Mouse (Mus musculus) hindbrain, embryonic 16.5 days (tissue): Measurements from ENCODE around the gene Capzb. TPM values are rescaled to one million over a fixed set of nuclear protein-coding genes. Genes with fewer than 3 reads are reported as not detected.

Experiments
- ATAC-seq: fragments of 200-750 bp; cut with Nextera tagmentation; 2 replicates; pipeline ENCODE4 v1.8.0; 2017; ENCODE audit warnings: moderate TSS enrichment, moderate library complexity
- H3K27ac ChIP-seq: fragments of 300-500 bp; sonication (generic); 2 replicates; pipeline ENCODE4 v1.5.1; 2014; ENCODE audit warnings: low read depth, mild to moderate bottlenecking, control low read depth, low read length, moderate library complexity
- H3K27me3 ChIP-seq: fragments of 300-500 bp; sonication (generic); replicated peaks from 2 replicates; pipeline ENCODE4 v1.6.1; 2014; ENCODE audit warnings: low read length; ENCODE audit not compliant: control insufficient read depth, insufficient read depth
- H3K36me3 ChIP-seq: fragments of 300-500 bp; sonication (generic); 2 replicates; pipeline ENCODE4 v1.6.1; 2014; ENCODE audit warnings: mild to moderate bottlenecking, low read length, moderate library complexity, mixed read lengths; ENCODE audit not compliant: control insufficient read depth, insufficient read depth
- H3K4me1 ChIP-seq: fragments of 300-500 bp; sonication (generic); 2 replicates; pipeline ENCODE4 v1.6.1; 2014; ENCODE audit warnings: low read depth, low read length; ENCODE audit not compliant: control insufficient read depth, insufficient read depth
- H3K4me2 ChIP-seq: fragments of 300-500 bp; sonication (generic); 2 replicates; pipeline ENCODE4 v1.6.1; 2014; ENCODE audit warnings: mild to moderate bottlenecking, low read length, control low read depth, moderate library complexity
- H3K4me3 ChIP-seq: fragments of 300-500 bp; sonication (generic); 2 replicates; pipeline ENCODE4 v1.5.1; 2014; ENCODE audit warnings: mild to moderate bottlenecking, low read length, control low read depth, moderate library complexity
- H3K9ac ChIP-seq: fragments of 300-500 bp; sonication (generic); 2 replicates; pipeline ENCODE4 v1.6.1; 2014; ENCODE audit warnings: low read depth, mild to moderate bottlenecking, control low read depth, low read length, moderate library complexity
- H3K9me3 ChIP-seq: fragments of 300-500 bp; sonication (generic); 2 replicates; pipeline ENCODE4 v1.6.1; 2014; ENCODE audit warnings: mild to moderate bottlenecking, low read length, moderate library complexity; ENCODE audit not compliant: control insufficient read depth
- WGBS: fragments of 180-500 bp; shearing (Covaris S2); extraction: QIAGEN DNeasy Blood & Tissue Kit; methylation state at CpG from one replicate; pipeline ENCODE4 v1.1.7; 2014; 5-methylcytosine and 5-hydroxymethylcytosine counted together
- polyA plus RNA-seq: library from polyadenylated mRNA; unstranded; fragments of >200 nt; fragmentation: Nextera tagmentation; extraction: Ambion mirVana; gene quantifications from 2 replicates; pipeline ENCODE4 v1.2.1, GENCODE M21; 2015

The Capzb gene
- polyA plus RNA-seq, 1 experiment from 2014 or later = 339 TPM

DNA sequence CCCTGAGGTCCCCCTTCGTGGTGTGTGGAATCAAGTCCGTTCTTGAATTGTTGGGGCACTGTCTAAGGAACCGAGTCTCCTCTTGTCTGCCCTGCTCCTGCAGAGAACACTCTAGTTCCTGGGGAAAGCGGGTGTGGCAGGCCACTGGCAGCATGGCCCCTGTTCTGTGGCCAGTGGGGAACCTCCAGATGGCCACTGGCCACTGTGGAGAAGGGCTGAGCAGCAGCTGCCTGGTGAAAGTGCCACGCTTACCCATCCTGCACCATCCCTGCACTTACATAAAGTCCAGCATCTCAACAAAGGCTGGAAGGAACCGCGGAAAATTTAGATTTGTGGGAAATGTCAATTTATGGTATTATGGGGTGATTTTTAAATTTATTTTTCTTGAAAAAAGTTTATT, 83.7 kb downstream of the Capzb start:
- Histone ChIP-seq H3K27me3 (no peaks in the 10 kb centered on the region), H3K4me2 (no peak overlapping the region), H3K9me3 (no peaks in the 10 kb centered on the region), H3K4me3 (no peak overlapping the region), H3K9ac (no peak overlapping the region), H3K36me3 (peaks cover 13% of the 10 kb centered on the region), H3K27ac (no peak overlapping the region), H3K4me1 (no peaks in the 10 kb centered on the region)
- WGBS = 79% methylated on average over 7 of the region's 7 CpGs
- ATAC-seq = no peak

DNA sequence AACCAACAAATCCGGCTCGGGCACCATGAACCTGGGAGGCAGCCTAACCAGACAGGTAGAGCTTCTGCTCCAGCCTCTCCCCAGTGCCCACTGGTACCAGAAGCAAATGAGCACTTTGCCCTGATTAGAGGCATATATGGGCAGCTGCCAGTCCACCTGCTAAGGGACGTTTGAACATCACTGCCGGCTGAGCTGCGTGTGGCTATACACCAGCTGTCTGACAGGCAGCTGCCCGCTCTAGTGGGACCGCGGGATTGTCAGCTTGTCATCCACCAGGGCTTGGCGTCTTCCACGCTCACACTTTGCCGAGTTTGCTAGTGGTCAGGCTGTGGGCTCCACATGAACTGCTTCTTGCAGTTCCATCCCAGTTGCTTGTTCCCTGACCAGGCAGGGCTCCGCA, 87.8 kb downstream of the Capzb start:
- no peaks in the 10 kb centered on the region for H3K9me3 ChIP-seq
- no peaks in the 10 kb centered on the region for H3K27me3 ChIP-seq
- H3K4me3 ChIP-seq = no peak overlapping the region
- no peak overlapping the region for H3K9ac ChIP-seq
- no peak overlapping the region for H3K4me2 ChIP-seq
- ATAC-seq = no peak
- H3K4me1 ChIP-seq = peaks cover 6% of the 10 kb centered on the region; the same call in 1 of the 2 replicates
- 92% methylated on average over 12 of the region's 12 CpGs for WGBS
- no peak overlapping the region for H3K27ac ChIP-seq
- H3K36me3 ChIP-seq = peaks cover 15% of the 10 kb centered on the region

DNA sequence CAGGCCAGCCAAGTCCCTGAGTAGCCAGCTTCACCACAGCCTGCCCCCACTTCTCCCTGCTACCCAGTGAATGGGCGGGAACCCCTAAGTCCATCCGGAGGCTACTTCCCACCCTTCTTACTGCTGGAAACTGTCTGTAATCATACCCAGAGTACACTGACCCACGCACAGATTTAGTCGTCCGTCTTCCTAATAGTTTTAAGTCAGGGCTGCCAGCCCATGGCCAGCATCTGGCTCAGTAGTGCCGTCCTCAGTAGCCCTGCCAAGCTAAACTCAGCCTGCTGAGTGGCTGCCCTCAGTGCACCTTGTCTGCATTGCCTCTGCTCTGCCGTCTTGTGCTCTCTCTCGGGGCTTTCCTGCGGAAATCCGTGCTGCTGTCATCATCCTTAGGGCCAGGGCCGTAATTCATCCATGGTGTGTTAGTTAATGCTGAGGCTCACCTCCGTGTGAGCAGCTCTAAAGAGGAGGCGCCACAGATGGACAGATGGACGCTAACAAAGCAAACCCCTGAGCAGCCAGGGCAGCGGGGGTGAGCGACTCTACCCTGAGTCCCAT, 89.2 kb downstream of the Capzb start:
- H3K27me3 ChIP-seq = no peaks in the 10 kb centered on the region
- no peak for ATAC-seq
- H3K27ac ChIP-seq = no peak overlapping the region
- no peak overlapping the region for H3K4me2 ChIP-seq
- H3K36me3 ChIP-seq = peaks cover 15% of the 10 kb centered on the region
- 74% methylated on average over 16 of the region's 16 CpGs for WGBS
- peaks cover 6% of the 10 kb centered on the region; the same call in 1 of the 2 replicates for H3K4me1 ChIP-seq
- no peak overlapping the region for H3K9ac ChIP-seq
- H3K9me3 ChIP-seq = no peaks in the 10 kb centered on the region
- no peak overlapping the region for H3K4me3 ChIP-seq

DNA sequence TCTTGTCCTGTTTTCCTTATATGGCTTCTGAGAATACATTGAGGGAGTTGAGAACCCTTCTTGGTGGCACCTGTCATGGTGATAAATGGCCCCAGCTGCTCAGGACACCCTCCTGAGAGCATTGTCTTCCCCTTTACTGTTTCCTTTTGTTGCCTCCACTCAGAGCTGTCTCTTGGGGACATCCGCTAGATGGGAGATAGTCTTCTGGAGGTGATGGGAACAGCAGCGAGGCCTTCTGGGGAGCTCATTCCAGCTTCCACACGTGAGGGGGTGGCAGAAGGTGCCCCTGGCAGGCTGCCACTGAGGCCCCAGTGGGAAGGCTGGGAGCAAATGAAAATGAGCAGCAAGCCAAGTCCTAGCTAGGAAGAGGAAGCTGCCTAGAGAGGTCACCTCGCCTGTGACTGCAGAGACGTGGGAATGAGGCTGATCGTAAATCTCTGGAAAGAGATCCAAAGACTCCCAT, 90.3 kb downstream of the Capzb start:
- ATAC-seq = no peak
- 34% methylated on average over 6 of the region's 6 CpGs for WGBS
- peaks cover 6% of the 10 kb centered on the region; the same call in 1 of the 2 replicates for H3K4me1 ChIP-seq
- H3K9ac ChIP-seq = no peak overlapping the region
- H3K36me3 ChIP-seq = peaks cover 15% of the 10 kb centered on the region
- H3K27me3 ChIP-seq = no peaks in the 10 kb centered on the region
- H3K4me3 ChIP-seq = no peak overlapping the region
- no peak overlapping the region for H3K4me2 ChIP-seq
- no peak overlapping the region for H3K27ac ChIP-seq
- H3K9me3 ChIP-seq = no peaks in the 10 kb centered on the region

DNA sequence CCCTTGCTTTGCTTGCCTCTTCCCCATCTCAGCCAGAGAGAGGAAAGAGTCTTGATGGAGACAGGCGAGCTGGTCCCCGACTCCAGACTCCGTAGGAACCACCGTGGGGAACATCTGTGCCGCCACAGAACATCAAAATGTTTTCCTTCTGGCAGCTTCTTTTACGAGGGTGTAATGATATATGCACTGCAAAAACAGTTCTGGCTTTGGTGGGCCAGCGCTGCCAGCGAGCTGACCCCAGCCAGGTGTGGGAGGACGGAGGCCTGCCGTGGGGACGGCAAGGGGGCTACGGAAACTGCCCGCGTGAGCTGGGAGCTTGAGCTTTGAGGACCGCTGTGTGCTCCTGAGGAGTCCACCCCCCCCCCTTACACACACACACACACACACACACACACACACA, 92.2 kb downstream of the Capzb start:
- ATAC-seq = no peak
- H3K9me3 ChIP-seq = no peaks in the 10 kb centered on the region
- no peaks in the 10 kb centered on the region for H3K27me3 ChIP-seq
- peaks cover 6% of the 10 kb centered on the region; the same call in 1 of the 2 replicates for H3K4me1 ChIP-seq
- H3K4me3 ChIP-seq = no peak overlapping the region
- WGBS = 78% methylated on average over 15 of the region's 15 CpGs
- H3K4me2 ChIP-seq = no peak overlapping the region
- no peak overlapping the region for H3K27ac ChIP-seq
- H3K36me3 ChIP-seq = peaks cover 22% of the 10 kb centered on the region
- no peak overlapping the region for H3K9ac ChIP-seq

DNA sequence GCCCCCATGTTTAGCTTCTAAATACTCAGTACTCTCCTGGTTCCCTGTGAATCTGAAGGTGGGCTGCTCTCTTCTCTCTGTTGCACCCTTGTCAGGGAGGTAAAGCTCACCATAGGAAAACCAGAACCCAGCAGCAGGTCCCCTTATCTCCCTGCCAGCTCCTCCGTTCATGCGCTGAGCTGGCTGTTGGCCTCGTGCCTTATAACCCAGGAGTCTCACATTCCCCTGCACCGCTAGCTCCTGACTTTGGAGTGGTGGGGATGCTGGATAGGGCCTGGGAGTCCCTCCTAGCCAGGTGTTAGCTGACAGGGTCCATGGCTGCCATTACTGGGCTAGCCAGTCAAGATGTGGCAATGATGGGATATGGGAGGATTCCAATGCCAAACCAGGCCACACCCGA, 93.5 kb downstream of the Capzb start:
- H3K4me1 ChIP-seq = peaks cover 6% of the 10 kb centered on the region; the same call in 1 of the 2 replicates
- no peaks in the 10 kb centered on the region for H3K9me3 ChIP-seq
- H3K27me3 ChIP-seq = no peaks in the 10 kb centered on the region
- peaks cover 11% of the 10 kb centered on the region for H3K36me3 ChIP-seq
- no peak overlapping the region for H3K4me3 ChIP-seq
- H3K27ac ChIP-seq = no peak overlapping the region
- H3K9ac ChIP-seq = no peak overlapping the region
- no peak overlapping the region for H3K4me2 ChIP-seq
- no peak for ATAC-seq
- WGBS = 87% methylated on average over 5 of the region's 5 CpGs

DNA sequence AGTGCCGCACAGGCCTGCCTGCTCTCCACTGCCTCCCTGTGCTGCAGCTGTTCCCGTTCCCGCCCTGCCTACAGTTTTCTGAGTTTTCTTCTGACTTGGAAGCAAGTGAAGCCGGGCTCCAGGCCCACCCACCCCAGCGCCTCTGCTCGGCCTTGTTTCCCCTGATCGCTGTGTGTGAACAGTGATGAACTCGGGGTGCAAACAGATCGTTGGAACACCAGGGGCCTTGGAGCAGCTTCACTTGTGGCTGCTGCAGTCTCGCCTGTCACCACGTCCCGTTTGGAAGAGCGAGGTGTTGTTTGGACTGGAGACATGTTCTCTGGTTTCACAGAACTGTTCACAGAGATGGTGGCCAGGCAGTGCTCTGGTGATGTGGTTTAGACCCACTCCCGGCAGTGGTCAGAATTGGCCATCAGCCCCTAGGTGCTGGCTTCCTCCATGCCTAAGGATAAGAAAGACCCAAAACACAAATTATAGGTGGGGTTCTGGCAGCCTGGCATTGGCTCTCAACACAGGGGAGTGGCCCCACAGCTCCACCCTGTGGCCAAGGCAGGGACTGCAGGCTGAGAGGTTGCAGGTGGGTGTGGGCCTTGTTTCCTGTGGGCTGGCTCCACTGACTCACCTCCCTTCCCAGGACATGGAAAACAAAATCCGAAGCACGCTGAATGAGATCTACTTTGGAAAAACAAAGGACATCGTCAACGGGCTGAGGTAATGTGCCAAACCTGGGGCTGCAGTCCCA, 94.6 kb downstream of the Capzb start:
- Histone ChIP-seq H3K4me3 (no peak overlapping the region), H3K4me1 (peaks cover 6% of the 10 kb centered on the region; the same call in 1 of the 2 replicates), H3K4me2 (no peak overlapping the region), H3K9me3 (no peaks in the 10 kb centered on the region), H3K9ac (no peak overlapping the region), H3K27me3 (no peaks in the 10 kb centered on the region), H3K36me3 (peaks cover 7% of the 10 kb centered on the region), H3K27ac (no peak overlapping the region)
- WGBS = 83% methylated on average over 18 of the region's 18 CpGs
- ATAC-seq = no peak

DNA sequence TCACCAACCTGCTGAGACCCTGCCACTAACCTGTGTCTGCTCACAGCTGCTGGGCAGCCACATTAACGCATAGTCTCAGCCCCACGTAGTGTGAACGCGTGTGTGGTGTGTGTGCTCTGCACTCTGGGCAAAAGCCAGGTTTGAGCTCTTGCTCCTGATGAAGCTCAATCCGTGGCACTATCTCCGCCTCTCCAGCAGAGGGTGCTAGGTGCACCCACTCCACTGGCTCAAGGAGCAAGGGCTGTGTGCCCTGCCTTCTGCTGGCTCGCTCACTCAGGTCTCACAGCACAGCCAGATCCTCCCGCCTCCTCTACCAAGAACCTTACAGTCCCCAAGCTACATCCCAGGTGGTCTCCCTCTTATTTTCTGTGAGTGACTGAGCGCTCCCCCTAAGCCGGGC, 96.3 kb downstream of the Capzb start:
- H3K4me3 ChIP-seq = no peak overlapping the region
- no peaks in the 10 kb centered on the region for H3K9me3 ChIP-seq
- H3K4me1 ChIP-seq = no peaks in the 10 kb centered on the region
- no peak overlapping the region for H3K27ac ChIP-seq
- WGBS = 62% methylated on average over 10 of the region's 10 CpGs
- H3K36me3 ChIP-seq = peaks cover 7% of the 10 kb centered on the region
- no peak overlapping the region for H3K4me2 ChIP-seq
- ATAC-seq = peak; percentile 44; the same call in 1 of the 2 replicates
- no peaks in the 10 kb centered on the region for H3K27me3 ChIP-seq
- H3K9ac ChIP-seq = no peak overlapping the region

DNA sequence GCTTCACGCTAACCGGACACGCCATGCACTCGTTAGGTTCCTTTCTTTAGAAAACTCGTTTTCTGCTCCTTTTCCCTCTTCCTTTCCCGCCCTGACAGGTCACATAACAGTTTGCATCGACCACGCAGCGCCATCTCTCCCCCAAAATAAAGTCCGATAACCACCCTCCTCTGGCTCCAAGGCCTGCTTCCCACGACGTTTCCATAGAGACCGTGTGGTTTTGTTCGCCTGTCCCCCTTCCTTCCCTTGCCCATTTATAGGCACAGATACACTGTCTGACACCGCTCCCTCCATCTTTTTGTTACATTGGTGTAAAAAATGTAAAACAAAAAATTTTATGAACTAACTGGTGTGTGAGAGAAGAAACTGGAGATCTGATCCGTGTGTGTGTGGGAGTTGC, 98.4 kb downstream of the Capzb start:
- Histone ChIP-seq H3K9ac (no peak overlapping the region), H3K36me3 (peaks cover 7% of the 10 kb centered on the region), H3K9me3 (no peaks in the 10 kb centered on the region), H3K27me3 (no peaks in the 10 kb centered on the region), H3K4me2 (no peak overlapping the region), H3K4me3 (no peak overlapping the region), H3K4me1 (no peaks in the 10 kb centered on the region), H3K27ac (no peak overlapping the region)
- no peak for ATAC-seq
- WGBS = 87% methylated on average over 16 of the region's 16 CpGs
